Mouse (Mus musculus) megakaryocyte, embryonic 14.5 days (primary cell): ENCODE measurements at regions not wholly inside any gene's neighbourhood (a gene's known extent, or its start where the extent isn't known, plus 50 kb on each side); places are given as distances from the start of the nearest gene placed in this dataset.

Experiments
- H3K27me3 ChIP-seq: replicated peaks from 2 replicates; pipeline ENCODE3; 2012; ENCODE audit warnings: inconsistent platforms
- H3K36me3 ChIP-seq: replicated peaks from 2 replicates; pipeline ENCODE3; 2012; ENCODE audit warnings: low read length, inconsistent platforms, mixed read lengths
- H3K4me1 ChIP-seq: 2 replicates; pipeline ENCODE4 v1.6.1; 2012; ENCODE audit warnings: inconsistent platforms
- H3K4me3 ChIP-seq: replicated peaks from 2 replicates; pipeline ENCODE3; 2012; ENCODE audit warnings: moderate library complexity, mild to moderate bottlenecking, inconsistent platforms
- H3K9me3 ChIP-seq: 2 replicates; pipeline ENCODE4 v1.6.1; 2012; ENCODE audit warnings: inconsistent platforms
- FLI1 ChIP-seq: IDR thresholded peaks from 2 replicates; pipeline ENCODE4 v1.6.1; 2012; ENCODE audit warnings: low read length, inconsistent platforms, mixed read lengths
- GATA1 ChIP-seq: IDR thresholded peaks from 3 replicates; pipeline ENCODE4 v1.6.1; 2012; ENCODE audit warnings: mixed read lengths, low read length, inconsistent platforms, borderline replicate concordance

DNA sequence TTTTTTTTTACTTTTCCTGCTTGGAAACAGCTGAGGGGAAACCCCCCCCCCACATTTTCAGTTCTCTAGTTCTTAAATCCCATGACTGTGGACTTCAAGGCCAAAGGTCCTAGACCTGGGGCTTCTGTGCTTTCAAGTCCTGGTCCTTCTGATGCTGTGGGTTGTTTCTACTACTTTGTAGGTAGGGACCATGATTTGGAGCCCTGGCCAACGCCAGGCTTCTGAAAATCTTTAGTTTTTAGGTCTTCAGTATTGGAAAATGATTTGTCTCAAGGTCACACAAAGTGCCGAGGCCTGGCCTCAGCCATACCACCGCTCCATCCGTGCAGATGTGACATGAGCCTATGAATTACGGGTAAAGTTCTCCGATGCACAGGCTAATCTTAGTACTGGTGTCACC is 70.8 kb upstream of the Map4k3 start:
- Histone ChIP-seq H3K27me3 (peaks cover 19% of the 10 kb centered on the region), H3K9me3 (peaks cover 5% of the 10 kb centered on the region), H3K36me3 (no peaks in the 10 kb centered on the region), H3K4me3 (no peak overlapping the region), H3K4me1 (peaks cover 7% of the 10 kb centered on the region; the same call in 1 of the 2 replicates)
- TF ChIP-seq FLI1 (no peak), GATA1 (no peak)

DNA sequence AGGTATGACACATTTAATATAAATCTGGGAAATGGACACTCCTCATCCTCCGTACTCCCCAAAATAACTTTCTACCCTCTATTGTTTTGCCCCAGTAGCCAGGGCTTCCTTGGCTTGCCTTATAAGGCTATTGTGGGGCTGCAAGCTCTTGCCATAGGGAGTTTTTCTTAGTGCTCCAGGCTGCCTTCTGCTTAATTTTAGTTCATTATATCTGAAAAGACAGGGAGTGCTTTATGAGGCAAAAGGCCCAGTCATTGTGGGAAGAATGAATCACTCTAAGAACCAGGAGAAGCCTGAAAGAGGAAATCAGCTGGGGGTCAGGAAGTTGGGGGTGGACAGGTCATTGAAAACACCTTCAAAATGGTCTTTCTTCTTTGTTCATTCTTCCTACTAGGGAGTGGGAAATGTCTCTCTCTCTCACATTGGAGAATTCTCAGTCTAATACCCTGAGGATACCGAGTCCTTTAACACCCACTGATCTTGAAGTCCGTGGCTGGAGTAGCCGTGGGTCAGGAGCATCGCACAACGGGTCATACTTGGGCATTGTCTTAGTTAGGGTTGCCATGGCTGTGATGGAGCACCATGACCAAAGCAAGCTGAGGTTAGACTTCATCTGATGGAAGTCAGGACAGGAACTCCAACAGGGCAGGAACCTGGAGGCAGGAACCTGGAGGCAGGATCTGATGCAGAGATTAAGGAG is 70.1 kb upstream of the Map4k3 start:
- Histone ChIP-seq H3K36me3 (no peaks in the 10 kb centered on the region), H3K4me1 (peaks cover 7% of the 10 kb centered on the region; the same call in 1 of the 2 replicates), H3K4me3 (no peak overlapping the region), H3K27me3 (peaks cover 17% of the 10 kb centered on the region), H3K9me3 (peaks cover 5% of the 10 kb centered on the region)
- TF ChIP-seq FLI1 (no peak), GATA1 (no peak)

DNA sequence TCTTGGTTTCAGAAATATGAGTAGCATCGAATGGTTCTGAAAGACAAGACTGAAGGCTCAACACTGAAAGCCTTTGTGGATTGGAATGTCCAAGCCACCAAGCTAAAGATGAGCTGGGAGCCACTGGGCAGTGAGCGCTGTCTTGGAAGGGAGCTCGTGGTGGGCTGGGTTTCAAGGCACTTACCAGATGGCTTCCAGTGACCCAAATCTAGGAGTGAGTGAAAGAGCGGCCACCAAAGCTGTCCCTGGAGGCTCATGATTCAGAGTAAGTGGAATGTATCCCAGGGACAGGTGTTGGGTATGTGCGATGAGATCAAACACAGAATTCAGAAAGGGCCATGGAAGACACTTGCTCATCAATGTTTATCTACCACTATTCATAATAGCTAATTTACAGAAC is 68.5 kb upstream of the Map4k3 start:
- Histone ChIP-seq H3K27me3 (peaks cover 14% of the 10 kb centered on the region), H3K9me3 (peaks cover 5% of the 10 kb centered on the region), H3K36me3 (no peaks in the 10 kb centered on the region), H3K4me3 (no peak overlapping the region), H3K4me1 (peaks cover 7% of the 10 kb centered on the region; the same call in 1 of the 2 replicates)
- no peak for TF ChIP-seq GATA1
- no peak for TF ChIP-seq FLI1

DNA sequence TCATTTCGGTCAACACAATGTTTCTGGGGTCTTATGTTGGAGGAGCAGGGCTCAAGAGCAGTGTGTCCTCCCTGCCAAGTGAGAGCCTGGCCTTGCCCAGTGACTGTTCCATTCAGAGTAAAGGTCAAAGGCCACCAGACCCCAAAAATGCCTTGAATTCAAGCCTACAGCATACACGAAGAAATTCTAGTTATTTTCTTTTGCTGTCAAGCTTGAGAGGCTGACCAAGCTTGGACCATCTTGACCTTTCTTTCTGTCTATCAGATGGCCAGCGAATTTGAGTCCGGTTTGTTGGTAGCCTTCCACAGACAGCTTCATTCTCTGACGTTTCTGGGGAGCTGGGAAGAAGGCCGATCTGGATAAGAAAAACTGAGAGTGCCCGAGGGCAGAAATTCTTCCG is 68.1 kb upstream of the Map4k3 start:
- Histone ChIP-seq H3K36me3 (no peaks in the 10 kb centered on the region), H3K9me3 (peaks cover 5% of the 10 kb centered on the region), H3K27me3 (peaks cover 10% of the 10 kb centered on the region), H3K4me1 (peaks cover 4% of the 10 kb centered on the region; the same call in 1 of the 2 replicates), H3K4me3 (no peak overlapping the region)
- TF ChIP-seq FLI1 (no peak), GATA1 (no peak)

DNA sequence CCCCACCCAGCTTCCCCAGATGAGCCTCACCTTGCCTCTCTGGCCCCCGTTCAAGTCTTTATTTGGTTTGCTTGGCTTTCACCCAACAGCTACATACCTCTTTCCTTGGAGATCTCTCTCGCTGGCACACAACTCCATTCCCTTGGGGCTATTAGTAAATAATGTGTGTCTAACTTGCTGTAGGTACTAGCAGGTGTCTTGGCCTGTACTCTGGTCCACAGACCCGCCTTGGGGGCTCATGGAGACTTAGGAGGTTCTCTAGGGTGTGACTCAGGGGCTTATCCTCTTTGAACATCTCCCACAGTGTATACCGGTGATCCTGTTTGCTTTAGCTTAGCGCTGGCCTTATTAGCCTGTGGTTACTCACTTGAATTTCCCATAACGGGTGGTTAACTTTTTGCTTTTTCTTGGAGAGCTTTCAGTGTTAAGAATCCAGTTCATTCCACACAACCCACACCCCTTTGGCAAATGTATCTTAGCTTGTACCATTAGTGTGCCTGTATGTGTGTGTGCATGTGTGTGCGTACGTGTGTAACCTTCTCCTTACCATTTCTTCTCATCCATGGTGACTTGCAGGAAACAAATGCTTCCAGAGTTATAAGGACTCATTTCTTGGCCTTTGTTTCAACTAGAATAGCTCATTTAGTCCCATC is 67.3 kb upstream of the Map4k3 start:
- Histone ChIP-seq H3K9me3 (peaks cover 5% of the 10 kb centered on the region), H3K4me1 (0 out of 2 replicates have a peak, but pooled peaks cover 3% of the 10 kb centered on the region), H3K4me3 (no peak overlapping the region), H3K27me3 (peaks cover 6% of the 10 kb centered on the region), H3K36me3 (no peaks in the 10 kb centered on the region)
- TF ChIP-seq GATA1 (no peak), FLI1 (no peak)

DNA sequence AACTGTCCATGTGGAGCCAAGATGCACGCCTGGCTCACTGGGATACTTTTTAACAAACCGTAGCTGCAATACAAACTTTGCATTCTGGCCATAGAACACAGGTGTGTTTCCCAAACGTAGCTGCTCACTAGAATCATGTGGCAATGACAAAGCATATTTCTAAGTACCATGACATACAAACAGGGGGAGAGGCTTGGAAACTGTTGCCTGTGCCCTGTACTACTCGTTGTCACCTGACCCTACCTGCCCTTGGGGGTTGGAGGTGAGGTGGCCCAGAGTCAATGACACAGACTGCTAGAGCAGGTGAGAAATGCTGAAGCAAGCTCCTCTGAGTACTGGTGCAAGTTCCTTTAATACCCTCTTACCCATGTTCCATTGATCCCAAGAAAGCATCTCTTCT is 64.3 kb upstream of the Map4k3 start:
- TF ChIP-seq FLI1 (no peak), GATA1 (no peak)
- Histone ChIP-seq H3K27me3 (peaks cover 2% of the 10 kb centered on the region), H3K4me1 (no peaks in the 10 kb centered on the region), H3K9me3 (no peaks in the 10 kb centered on the region), H3K4me3 (no peak overlapping the region), H3K36me3 (no peaks in the 10 kb centered on the region)

DNA sequence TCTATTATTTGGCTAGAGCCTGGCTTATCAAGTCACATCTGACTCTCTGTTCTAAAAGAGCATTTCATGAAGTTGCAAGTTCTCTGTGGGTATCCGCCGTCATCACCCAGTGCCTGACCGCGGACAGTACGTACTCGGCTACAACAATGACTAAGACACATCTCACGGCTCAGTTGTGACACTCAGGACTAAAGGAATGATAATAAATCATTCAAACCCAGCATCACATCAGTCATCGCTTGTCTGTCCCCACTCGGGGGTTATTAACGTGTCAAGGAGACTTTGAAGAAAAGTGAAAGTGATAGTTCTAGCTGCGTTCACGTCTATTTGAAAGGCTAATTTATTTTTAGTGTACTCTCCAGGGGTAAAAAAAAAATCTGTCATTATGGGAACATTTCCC is 61.4 kb upstream of the Map4k3 start:
- TF ChIP-seq GATA1 (no peak), FLI1 (no peak)
- H3K27me3 ChIP-seq, result peaks cover 2% of the 10 kb centered on the region
- no peaks in the 10 kb centered on the region for H3K9me3 ChIP-seq
- H3K4me3 ChIP-seq, result no peak overlapping the region
- H3K36me3 ChIP-seq, result no peaks in the 10 kb centered on the region
- no peaks in the 10 kb centered on the region for H3K4me1 ChIP-seq

DNA sequence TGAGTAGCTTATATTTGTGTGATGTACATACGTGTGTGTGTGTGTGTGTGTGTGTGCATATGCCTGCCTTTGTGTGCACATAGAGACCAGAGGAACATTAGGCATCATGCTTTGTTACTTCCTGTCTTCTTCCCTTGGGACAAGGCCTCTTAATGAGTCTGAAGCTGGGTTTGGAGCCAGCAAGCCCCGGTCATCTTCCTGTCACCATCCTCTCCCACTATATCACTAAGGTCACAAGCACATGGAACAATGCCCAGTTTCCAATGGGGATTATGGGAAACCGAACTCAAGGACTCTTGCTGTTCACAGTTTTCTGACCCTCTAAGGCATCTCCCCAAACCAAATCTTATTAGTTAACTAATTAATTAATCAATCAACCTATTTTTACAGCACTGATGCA is 60.7 kb upstream of the Map4k3 start:
- no peak overlapping the region for H3K4me3 ChIP-seq
- no peaks in the 10 kb centered on the region for H3K4me1 ChIP-seq
- H3K9me3 ChIP-seq, result no peaks in the 10 kb centered on the region
- H3K36me3 ChIP-seq, result no peaks in the 10 kb centered on the region
- no peak for TF ChIP-seq FLI1
- no peak for TF ChIP-seq GATA1
- H3K27me3 ChIP-seq, result peaks cover 2% of the 10 kb centered on the region

DNA sequence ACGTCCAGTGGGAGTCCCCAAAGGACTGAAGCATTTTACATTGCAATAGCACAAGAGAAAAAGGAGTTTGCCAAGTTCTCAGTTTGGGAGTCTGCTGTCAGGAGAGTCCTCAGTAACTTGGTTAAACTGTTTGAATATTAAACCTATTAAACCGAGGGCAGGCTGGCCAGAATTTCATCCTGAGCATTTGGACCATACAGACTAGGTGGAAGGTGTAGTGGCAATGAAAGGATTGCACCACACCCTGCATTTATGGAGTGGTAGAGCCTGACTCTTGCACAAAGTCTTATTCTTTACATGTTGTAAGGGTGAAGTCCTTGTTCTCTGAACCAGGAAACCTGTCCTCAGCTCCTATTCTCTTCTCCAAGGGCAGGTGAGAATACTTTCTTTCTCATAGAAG is 58.6 kb upstream of the Map4k3 start:
- TF ChIP-seq FLI1 (no peak), GATA1 (no peak)
- H3K4me3 ChIP-seq, result no peak overlapping the region
- no peaks in the 10 kb centered on the region for H3K4me1 ChIP-seq
- no peaks in the 10 kb centered on the region for H3K36me3 ChIP-seq
- H3K27me3 ChIP-seq, result peaks cover 2% of the 10 kb centered on the region
- no peaks in the 10 kb centered on the region for H3K9me3 ChIP-seq

DNA sequence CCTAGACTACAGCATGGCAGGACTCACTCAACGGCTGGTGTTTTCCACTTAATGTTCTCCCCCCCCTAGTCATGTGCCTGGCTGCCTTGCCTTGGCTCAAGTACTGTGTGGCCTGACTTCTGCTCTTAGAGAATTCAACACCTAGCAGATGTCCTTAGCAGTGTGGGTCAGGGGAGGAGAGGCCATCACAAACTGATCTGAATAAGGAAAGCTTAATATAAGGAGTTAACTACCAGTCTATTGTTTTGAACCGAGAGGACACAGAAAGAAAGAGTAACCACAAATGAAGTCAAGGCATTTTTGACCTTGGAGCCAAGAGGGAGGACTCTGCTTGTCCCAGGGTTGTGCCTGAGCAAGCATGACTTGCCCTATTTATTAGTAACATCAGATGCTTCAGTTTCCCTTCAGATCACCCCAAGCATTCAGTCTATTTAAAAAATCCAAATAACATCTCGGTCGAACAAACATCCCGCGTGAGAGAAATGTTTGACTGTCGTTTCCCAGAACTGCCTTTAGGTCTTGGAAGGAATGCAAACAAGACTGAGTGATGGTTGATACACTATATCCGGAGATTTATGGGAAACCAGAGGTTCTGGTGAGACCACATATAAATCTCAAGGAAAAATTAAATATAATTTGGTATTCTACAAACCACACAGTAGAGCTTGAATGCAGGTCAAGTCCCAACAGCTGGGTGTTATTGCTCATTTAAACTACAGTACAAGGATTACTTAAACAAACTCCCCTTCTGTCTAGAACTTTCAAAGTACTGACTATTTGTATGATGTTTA is 58.0 kb upstream of the Map4k3 start:
- TF ChIP-seq GATA1, result no peak
- Histone ChIP-seq H3K36me3 (no peaks in the 10 kb centered on the region), H3K4me1 (no peaks in the 10 kb centered on the region)

More for the DNA sequence above, 58.0 kb upstream of the Map4k3 start:
- Histone ChIP-seq H3K27me3 (peaks cover 2% of the 10 kb centered on the region), H3K9me3 (no peaks in the 10 kb centered on the region), H3K4me3 (peak overlapping the region; percentile 14)
